Mouse (Mus musculus) G1E (cell line): ENCODE data around the gene Lrrc4b.

Source experiments
- CTCF ChIP-seq: IDR thresholded peaks from 2 replicates; pipeline ENCODE4 v1.5.1; 2012; ENCODE audit warnings: low read depth, low read length, inconsistent platforms, mixed read lengths
- GATA1 ChIP-seq: IDR thresholded peaks from 2 replicates; pipeline ENCODE4 v1.6.1; 2012; ENCODE audit warnings: borderline replicate concordance, low read length, inconsistent platforms, mixed read lengths
- GATA2 ChIP-seq: IDR thresholded peaks from 2 replicates; pipeline ENCODE4 v1.6.1; 2012; ENCODE audit warnings: low read depth, low read length, inconsistent platforms, borderline replicate concordance

DNA sequence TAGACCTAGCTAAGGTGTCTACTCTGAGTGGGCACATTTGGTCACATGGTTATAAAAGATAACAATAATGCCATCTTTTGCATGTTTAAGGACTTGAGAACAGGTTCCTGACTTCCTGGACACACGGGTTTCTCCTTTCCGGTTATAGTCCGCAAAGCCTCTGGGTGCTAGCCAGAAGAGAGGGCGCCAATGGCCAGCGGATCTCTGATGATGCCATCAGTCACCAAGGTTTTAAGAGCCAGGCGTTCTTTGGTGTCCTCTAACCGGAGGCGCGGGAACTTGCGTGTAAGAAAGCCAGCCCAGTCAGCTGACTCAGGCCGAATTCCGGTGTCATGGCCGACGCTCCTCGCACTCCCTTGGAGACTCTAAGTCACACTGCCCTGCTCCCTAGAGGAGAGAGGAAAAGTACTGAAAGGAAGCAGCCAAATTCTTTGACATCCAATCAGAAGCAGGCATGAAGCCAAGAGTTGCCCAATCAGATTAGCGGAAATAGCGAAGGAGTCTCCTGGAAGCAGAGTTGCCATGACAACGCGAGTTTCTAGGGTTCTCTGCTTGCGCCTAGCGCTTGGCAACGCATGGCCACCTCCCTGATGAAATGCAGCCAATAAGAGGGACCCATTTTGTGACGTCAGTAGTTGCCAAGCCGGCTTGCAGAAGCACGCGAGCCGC lies 23.3 kb upstream of the Lrrc4b start:
- TF ChIP-seq CTCF, result no peak
- TF ChIP-seq GATA2, result no peak
- TF ChIP-seq GATA1, result no peak
